Mouse (Mus musculus): ENCODE measurements around the gene Tjp1. TPM values are rescaled to one million over a fixed set of nuclear protein-coding genes. Genes with fewer than 3 reads are reported as not detected.
A peak's percentile ranks its signal among the peaks of the same experiment; 100 is the strongest.

The Tjp1 gene
- polyA plus RNA-seq, 1 experiment from 2014 or later = 29.7 TPM

DNA sequence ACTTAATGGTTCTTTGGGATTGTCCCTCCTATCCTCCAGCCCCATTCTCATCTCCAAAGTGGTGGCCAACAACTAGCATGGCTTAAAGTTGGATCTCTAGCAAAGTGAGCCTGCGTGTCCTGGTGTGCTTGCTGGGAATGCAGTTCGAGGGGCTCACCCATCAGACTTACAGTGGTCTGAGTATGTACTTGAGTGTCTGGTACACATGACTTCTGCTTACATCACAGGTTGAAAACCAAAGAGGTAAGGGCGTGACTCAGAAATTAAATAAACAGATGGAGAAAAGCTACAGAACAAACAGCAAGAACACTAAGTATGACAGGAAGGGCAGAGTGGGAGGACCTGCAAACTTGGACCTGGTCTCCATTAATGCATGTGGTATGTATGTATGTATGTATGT, 67.4 kb downstream of the Tjp1 start:
- Histone ChIP-seq H3K4me2 (no peak overlapping the region), H3K4me3 (replicated peaks) (no peak overlapping the region), H3K27ac (replicated peaks) (no peak overlapping the region), H3K27me3 (replicated peaks) (no peaks in the 10 kb centered on the region), H3K9me3 (replicated peaks) (no peaks in the 10 kb centered on the region), H3K4me1 (0 out of 2 replicates have a peak, but pooled peaks cover 3% of the 10 kb centered on the region), H3K9ac (replicated peaks) (no peak overlapping the region), H3K36me3 (no peaks in the 10 kb centered on the region)
- no peak for ATAC-seq (ENCODE audit: low FRiP score)
- 96% methylated on average over 3 of the region's 3 CpGs for WGBS

DNA sequence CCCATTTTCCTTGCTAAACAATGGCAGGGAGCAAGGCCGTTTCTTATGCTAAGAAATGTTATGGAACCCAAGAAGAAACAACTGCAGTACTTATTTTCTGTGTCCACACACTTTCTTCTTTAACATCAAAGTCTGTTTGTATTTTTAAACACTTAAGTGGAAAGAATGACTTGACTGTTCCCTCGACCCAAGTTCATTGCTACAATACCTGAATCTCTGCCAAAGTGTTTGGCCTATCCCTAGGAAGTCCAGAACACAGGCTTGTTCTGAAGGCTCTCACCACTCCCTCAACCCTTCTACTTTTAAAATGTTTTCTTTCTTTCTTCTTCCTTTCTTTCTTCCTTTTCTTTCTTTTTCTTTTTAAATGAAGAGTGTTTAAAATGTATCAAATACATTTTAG, 71.5 kb downstream of the Tjp1 start:
- no peak for ATAC-seq (ENCODE audit: low FRiP score)
- Histone ChIP-seq H3K4me1 (peaks cover 4% of the 10 kb centered on the region), H3K4me2 (no peak overlapping the region), H3K27ac (replicated peaks) (no peak overlapping the region), H3K9me3 (replicated peaks) (no peaks in the 10 kb centered on the region), H3K27me3 (replicated peaks) (no peaks in the 10 kb centered on the region), H3K36me3 (no peaks in the 10 kb centered on the region), H3K4me3 (replicated peaks) (no peak overlapping the region), H3K9ac (replicated peaks) (no peak overlapping the region)
- WGBS = 72% methylated on average over 2 of the region's 2 CpGs

DNA sequence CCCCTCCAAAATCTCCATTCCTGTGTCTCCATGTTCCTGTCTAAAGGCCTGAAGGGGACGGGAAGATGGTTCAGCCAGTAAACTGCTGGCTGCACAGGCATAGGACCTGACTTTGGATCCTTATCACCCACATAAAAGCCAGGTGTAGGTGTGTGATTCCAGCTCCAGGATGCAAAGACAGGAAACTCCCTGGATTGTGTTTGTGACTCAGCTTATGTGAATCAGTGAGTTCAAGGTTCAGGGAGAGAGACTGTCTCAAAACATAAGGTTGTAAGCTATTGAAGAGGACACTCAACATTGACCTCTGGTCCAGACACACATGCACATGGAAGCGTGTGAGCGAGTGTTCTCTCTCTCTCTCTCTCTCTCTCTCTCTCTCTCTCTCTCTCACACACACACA, 72.4 kb downstream of the Tjp1 start:
- Histone ChIP-seq H3K27ac (replicated peaks) (no peak overlapping the region), H3K4me1 (peaks cover 8% of the 10 kb centered on the region), H3K9ac (replicated peaks) (no peak overlapping the region), H3K36me3 (no peaks in the 10 kb centered on the region), H3K4me2 (no peak overlapping the region), H3K9me3 (replicated peaks) (no peaks in the 10 kb centered on the region), H3K27me3 (replicated peaks) (no peaks in the 10 kb centered on the region), H3K4me3 (replicated peaks) (no peak overlapping the region)
- 91% methylated on average over 3 of the region's 3 CpGs for WGBS
- ATAC-seq (ENCODE audit: low FRiP score) = no peak

DNA sequence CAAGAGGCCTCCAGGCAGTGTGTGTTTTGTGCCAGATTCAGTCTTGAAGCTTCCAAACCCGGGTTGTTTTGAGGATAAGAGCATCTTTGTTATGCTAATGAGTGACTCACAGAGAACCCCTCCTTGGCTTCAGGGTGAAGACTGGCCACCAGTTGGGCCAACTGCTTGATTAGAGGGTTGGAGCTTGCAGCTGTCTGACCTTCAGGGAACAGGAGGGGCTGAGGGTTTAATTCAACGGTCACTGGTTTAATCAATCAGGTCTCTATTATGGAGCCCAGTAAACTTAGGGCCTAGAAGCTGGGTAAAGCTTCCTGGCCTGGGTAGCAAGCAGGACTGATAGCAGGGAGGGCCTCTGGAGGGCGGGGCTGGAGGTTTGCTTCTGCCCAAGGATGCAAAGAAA, 73.3 kb downstream of the Tjp1 start:
- H3K4me2 ChIP-seq = no peak overlapping the region
- H3K4me3 ChIP-seq (replicated peaks) = no peak overlapping the region
- peaks cover 10% of the 10 kb centered on the region for H3K4me1 ChIP-seq
- H3K27me3 ChIP-seq (replicated peaks) = no peaks in the 10 kb centered on the region
- H3K9ac ChIP-seq (replicated peaks) = no peak overlapping the region
- no peaks in the 10 kb centered on the region for H3K9me3 ChIP-seq (replicated peaks)
- no peaks in the 10 kb centered on the region for H3K36me3 ChIP-seq
- WGBS = 16% methylated on average over 3 of the region's 3 CpGs
- no peak overlapping the region for H3K27ac ChIP-seq (replicated peaks)
- ATAC-seq (ENCODE audit: low FRiP score) = no peak

DNA sequence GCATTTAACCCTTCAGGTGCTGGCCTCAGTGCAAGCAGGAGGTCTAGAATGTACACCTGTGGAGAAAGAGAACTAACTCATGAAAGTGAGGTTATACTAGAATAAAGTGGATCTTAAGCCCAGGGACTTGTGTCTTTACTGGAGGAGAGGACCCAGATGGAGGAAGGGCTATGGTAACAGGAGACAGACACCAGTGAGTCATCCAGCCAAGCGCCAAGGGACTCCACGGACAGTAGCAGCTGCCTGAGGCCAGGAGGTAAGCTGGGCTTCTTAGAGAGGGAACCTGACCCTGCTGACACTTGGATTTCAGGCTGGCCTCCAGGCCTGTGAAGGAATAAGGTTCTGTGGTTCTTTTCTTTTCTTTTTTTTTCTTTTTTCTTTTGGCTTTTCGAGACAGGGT, 75.3 kb downstream of the Tjp1 start:
- Histone ChIP-seq H3K9ac (replicated peaks) (no peak overlapping the region), H3K9me3 (replicated peaks) (no peaks in the 10 kb centered on the region), H3K4me1 (peaks cover 10% of the 10 kb centered on the region), H3K4me2 (no peak overlapping the region), H3K27ac (replicated peaks) (no peak overlapping the region), H3K4me3 (replicated peaks) (no peak overlapping the region), H3K27me3 (replicated peaks) (no peaks in the 10 kb centered on the region), H3K36me3 (no peaks in the 10 kb centered on the region)
- no peak for ATAC-seq (ENCODE audit: low FRiP score)
- 94% methylated on average over 3 of the region's 3 CpGs for WGBS

DNA sequence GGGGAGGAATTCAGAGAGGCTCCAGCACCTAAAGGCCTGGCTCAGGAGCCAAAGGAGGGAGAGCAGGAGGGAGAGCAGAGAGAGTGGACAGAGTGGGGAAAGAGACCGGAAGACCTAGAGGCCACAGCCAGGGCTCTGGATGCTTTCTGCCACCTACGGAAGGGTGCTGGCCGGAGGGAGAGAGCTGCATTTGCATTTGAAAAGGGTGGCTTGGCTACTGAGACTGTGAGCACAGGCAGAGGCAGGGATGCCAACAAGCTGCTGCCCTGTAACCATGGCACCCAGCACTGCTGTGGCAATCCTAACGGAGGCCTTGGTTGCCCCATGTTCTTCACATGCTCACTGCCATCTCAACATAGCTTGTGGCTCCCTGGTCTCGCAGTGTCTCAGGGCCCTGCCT, 77.4 kb downstream of the Tjp1 start:
- Histone ChIP-seq H3K4me1 (peaks cover 10% of the 10 kb centered on the region), H3K9ac (replicated peaks) (no peak overlapping the region), H3K9me3 (replicated peaks) (no peaks in the 10 kb centered on the region), H3K27ac (replicated peaks) (peak overlapping the region; percentile 45; the same call in 1 of the 2 replicates), H3K4me2 (no peak overlapping the region), H3K27me3 (replicated peaks) (no peaks in the 10 kb centered on the region), H3K4me3 (replicated peaks) (no peak overlapping the region), H3K36me3 (no peaks in the 10 kb centered on the region)
- ATAC-seq (ENCODE audit: low FRiP score) = peak; percentile 70; the same call in 1 of the 2 replicates
- 19% methylated on average over 5 of the region's 5 CpGs for WGBS

DNA sequence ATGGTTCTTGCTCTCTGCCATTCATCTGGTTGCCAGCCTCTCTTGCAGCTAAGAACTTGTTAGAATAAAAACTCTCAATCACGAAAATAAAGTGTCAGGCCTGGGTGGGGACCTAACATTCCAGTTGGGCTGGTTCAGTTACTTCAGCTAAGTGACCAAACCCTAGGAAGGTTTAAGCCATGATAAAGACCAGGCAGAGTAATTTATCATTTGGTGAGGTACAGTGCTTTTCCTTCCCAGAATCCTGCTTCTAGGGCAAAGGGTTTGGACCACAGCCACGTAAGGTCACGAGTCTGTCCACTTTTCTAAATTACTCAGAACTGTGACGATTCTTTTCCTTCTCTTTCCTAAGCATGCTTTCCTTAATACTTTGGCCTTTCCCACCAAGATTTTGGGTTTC, 86.1 kb downstream of the Tjp1 start:
- Histone ChIP-seq H3K36me3 (no peaks in the 10 kb centered on the region), H3K4me2 (no peak overlapping the region), H3K9ac (replicated peaks) (no peak overlapping the region), H3K9me3 (replicated peaks) (no peaks in the 10 kb centered on the region), H3K27ac (replicated peaks) (no peak overlapping the region), H3K27me3 (replicated peaks) (no peaks in the 10 kb centered on the region), H3K4me1 (0 out of 2 replicates have a peak, but pooled peaks cover 6% of the 10 kb centered on the region), H3K4me3 (replicated peaks) (no peak overlapping the region)
- 91% methylated on average over 4 of the region's 4 CpGs for WGBS
- no peak for ATAC-seq (ENCODE audit: low FRiP score)

DNA sequence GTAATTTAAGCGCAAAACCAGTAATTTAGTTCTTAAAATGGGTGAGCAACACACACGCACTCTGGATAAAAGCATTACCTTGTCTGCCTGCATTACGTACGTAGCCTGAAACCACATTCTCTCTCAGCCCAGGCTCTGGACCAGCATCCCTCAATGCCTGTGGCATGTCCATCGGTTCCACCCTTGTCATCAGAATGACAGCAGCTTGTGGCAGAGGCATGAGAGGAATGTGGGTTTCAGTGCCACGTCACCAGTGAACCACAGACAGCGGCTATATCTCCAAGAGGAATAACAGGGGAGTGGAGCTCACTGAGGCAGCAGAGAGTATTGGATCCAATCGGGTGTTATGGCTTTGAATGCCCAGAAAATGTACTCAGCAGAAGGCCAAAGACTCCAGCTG, 88.1 kb downstream of the Tjp1 start:
- no peaks in the 10 kb centered on the region for H3K27me3 ChIP-seq (replicated peaks)
- H3K9me3 ChIP-seq (replicated peaks) = no peaks in the 10 kb centered on the region
- no peak overlapping the region for H3K4me2 ChIP-seq
- H3K4me1 ChIP-seq = 0 out of 2 replicates have a peak, but pooled peaks cover 6% of the 10 kb centered on the region
- WGBS = 81% methylated on average over 8 of the region's 8 CpGs
- no peak overlapping the region for H3K27ac ChIP-seq (replicated peaks)
- H3K4me3 ChIP-seq (replicated peaks) = no peak overlapping the region
- no peak for ATAC-seq (ENCODE audit: low FRiP score)
- H3K36me3 ChIP-seq = no peaks in the 10 kb centered on the region
- no peak overlapping the region for H3K9ac ChIP-seq (replicated peaks)

DNA sequence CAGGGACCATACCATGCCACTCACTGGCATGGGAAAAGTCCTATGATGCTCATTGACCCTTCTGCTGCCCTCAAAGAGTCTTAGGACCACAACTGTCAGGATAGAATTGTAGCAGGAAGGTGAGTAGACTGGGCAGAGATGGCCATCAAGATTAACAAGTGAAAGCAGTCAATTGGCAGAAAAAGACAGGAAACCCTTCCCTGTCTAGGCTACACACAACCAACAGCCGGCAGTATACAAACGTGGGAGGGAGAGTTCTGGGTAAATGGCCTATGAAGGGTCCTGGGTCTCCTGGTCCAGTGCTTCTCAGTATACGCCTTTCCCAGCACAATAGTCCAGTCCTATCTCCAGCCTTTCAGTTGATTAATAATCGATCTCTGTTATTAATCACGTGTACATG, 89.4 kb downstream of the Tjp1 start:
- 0 out of 2 replicates have a peak, but pooled peaks cover 6% of the 10 kb centered on the region for H3K4me1 ChIP-seq
- no peaks in the 10 kb centered on the region for H3K9me3 ChIP-seq (replicated peaks)
- WGBS = 71% methylated on average over 5 of the region's 5 CpGs
- H3K4me2 ChIP-seq = no peak overlapping the region
- H3K36me3 ChIP-seq = no peaks in the 10 kb centered on the region
- no peak overlapping the region for H3K4me3 ChIP-seq (replicated peaks)
- H3K27me3 ChIP-seq (replicated peaks) = no peaks in the 10 kb centered on the region
- no peak overlapping the region for H3K9ac ChIP-seq (replicated peaks)
- no peak overlapping the region for H3K27ac ChIP-seq (replicated peaks)
- ATAC-seq (ENCODE audit: low FRiP score) = no peak

DNA sequence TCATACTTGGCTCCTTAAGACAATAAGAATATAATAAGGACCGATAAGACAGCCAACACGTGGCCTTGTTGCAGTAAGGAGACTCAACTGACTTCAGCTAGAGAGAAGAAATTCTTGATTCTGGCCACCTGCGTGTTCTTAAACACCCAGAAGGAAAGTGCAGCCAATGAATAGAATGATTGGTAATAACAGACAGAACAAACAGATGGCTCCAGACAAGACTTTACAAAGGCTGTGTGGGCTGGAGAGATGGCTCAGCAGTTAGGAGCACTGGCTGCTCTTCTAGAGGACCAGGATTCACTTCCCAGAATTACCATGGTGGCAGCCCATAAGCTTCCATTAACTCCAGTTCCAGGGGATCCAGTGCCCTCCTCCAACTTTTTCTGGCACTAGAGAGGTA, 90.7 kb downstream of the Tjp1 start:
- H3K4me2 ChIP-seq = no peak overlapping the region
- no peaks in the 10 kb centered on the region for H3K27me3 ChIP-seq (replicated peaks)
- no peak overlapping the region for H3K27ac ChIP-seq (replicated peaks)
- H3K4me1 ChIP-seq = 0 out of 2 replicates have a peak, but pooled peaks cover 4% of the 10 kb centered on the region
- H3K4me3 ChIP-seq (replicated peaks) = no peak overlapping the region
- H3K36me3 ChIP-seq = no peaks in the 10 kb centered on the region
- no peaks in the 10 kb centered on the region for H3K9me3 ChIP-seq (replicated peaks)
- WGBS = 73% methylated on average over 3 of the region's 3 CpGs
- no peak for ATAC-seq (ENCODE audit: low FRiP score)
- H3K9ac ChIP-seq (replicated peaks) = no peak overlapping the region

DNA sequence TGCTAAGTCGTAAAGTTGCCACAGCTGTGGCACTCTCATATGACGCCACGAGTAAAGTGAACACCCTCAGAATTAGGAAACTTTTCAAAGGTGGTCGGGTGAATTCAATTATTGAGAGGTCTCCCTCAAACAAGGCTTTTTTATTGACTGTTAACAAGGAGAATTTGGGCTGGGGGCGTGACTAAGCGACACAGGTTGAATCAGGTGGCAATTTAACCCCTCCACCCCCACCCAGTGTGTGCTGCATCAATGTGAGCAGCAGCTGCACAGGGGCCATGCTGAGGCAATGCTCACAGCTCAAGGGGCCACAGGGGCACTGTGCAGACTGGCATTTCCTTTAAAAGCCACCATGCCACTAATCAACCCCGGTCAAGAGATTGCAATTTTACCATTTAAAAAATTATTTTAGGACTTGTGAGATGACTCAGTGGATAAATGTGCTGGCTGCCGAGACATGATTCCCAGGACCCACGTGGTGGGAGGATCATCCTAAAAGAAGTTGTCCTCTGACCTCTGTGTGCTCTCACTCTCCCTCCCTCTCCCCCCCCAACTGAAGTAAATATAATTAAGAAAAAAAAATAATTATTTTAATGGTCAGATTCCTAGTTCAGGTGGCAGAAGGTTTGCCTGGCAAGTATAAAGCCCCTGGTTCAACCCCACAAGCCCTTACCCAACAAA, 96.4 kb downstream of the Tjp1 start:
- Histone ChIP-seq H3K36me3 (no peaks in the 10 kb centered on the region), H3K27me3 (replicated peaks) (no peaks in the 10 kb centered on the region), H3K4me1 (no peaks in the 10 kb centered on the region), H3K4me3 (replicated peaks) (no peak overlapping the region), H3K9me3 (replicated peaks) (no peaks in the 10 kb centered on the region), H3K9ac (replicated peaks) (no peak overlapping the region), H3K4me2 (no peak overlapping the region), H3K27ac (replicated peaks) (no peak overlapping the region)
- no peak for ATAC-seq (ENCODE audit: low FRiP score)
- 24% methylated on average over 9 of the region's 9 CpGs for WGBS

DNA sequence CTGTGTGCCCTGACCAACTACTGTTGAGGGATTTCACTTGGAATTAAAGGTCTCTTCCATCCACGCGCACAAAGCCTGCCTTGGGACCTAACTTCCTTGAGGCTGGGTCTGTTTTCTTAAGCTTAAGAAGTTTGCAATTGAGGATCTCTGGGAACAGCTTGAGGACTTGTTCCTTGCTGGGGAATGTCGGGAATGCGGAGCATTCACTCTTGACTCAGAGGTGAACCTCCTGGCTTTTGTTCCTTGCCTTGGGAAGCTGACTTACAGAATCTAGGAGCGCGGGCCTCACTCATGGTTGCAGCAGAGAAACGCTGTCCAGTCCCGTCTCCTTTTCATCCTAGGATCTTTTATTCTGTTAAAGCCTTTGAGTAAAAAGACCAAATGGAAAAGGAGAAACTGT, 97.2 kb downstream of the Tjp1 start:
- 25% methylated on average over 8 of the region's 8 CpGs for WGBS
- Histone ChIP-seq H3K4me2 (no peak overlapping the region), H3K4me1 (no peaks in the 10 kb centered on the region), H3K9ac (replicated peaks) (no peak overlapping the region), H3K27me3 (replicated peaks) (no peaks in the 10 kb centered on the region), H3K36me3 (no peaks in the 10 kb centered on the region), H3K27ac (replicated peaks) (no peak overlapping the region), H3K9me3 (replicated peaks) (no peaks in the 10 kb centered on the region), H3K4me3 (replicated peaks) (no peak overlapping the region)
- no peak for ATAC-seq (ENCODE audit: low FRiP score)

Measured in neural tube, embryonic 15.5 days (tissue).